8 mouse cellular contexts compared by ENCODE assay signal in the genomic region with DNA sequence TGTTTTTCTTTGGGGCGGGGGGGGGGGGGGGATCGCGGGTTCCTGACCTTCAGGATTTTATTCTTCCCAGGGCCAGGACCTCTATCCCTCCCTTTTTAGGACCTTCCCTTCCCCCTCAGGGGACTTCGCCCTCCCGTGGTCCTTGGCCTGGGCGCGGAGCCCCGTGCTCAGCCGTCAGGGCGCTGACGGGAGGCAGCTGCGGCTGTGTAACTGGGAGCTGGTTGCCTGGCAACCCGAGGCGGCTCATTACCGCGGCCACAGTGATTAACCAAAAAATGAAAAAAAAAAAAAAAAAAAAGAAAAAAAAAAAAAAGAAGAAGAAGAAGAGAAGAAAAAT. TPM values are rescaled to one million over a fixed set of nuclear protein-coding genes. Genes with fewer than 3 reads are reported as not detected.
A peak's percentile ranks its signal among the peaks of the same experiment; 100 is the strongest.
DNase-seq lines count a peak whose midpoint lies in the region; ATAC-seq and TF ChIP-seq lines count a peak whose summit lies in the region.

No protein-coding gene starts in this region.

- H3K27ac ChIP-seq in forebrain, postnatal 0 days (ENCODE audit: low read depth, low read length): no peak overlapping the region
- no peak overlapping the region for H3K27ac ChIP-seq in intestine, embryonic 16.5 days (ENCODE audit: low read length)
- H3K27ac ChIP-seq in midbrain, embryonic 14.5 days (replicated peaks; ENCODE audit: low read depth, low read length): no peak overlapping the region

- peak; percentile 87 for ATAC-seq in forebrain, postnatal 0 days
- ATAC-seq in intestine, embryonic 16.5 days: peak; percentile 55; the same call in 1 of the 2 replicates
- peak; percentile 54; the same call in 1 of the 2 replicates for ATAC-seq in midbrain, embryonic 14.5 days (ENCODE audit: low FRiP score, low TSS enrichment)

- H3K4me3 ChIP-seq in forebrain, postnatal 0 days (ENCODE audit: low read depth, low read length): peak overlapping the region; percentile 16
- 0 out of 2 replicates have a peak overlapping the region, but pooled peaks have one; percentile 13 for H3K4me3 ChIP-seq in intestine, embryonic 16.5 days (ENCODE audit: low read length)
- H3K4me3 ChIP-seq in midbrain, embryonic 14.5 days (replicated peaks; ENCODE audit: low read depth, low read length): no peak overlapping the region

- no peaks in the 10 kb centered on the region for H3K4me1 ChIP-seq in forebrain, postnatal 0 days (ENCODE audit: insufficient read depth)
- peaks cover 16% of the 10 kb centered on the region; the same call in 1 of the 2 replicates for H3K4me1 ChIP-seq in intestine, embryonic 16.5 days (ENCODE audit: control insufficient read depth, insufficient read depth, low read length)
- peaks cover 43% of the 10 kb centered on the region for H3K4me1 ChIP-seq in midbrain, embryonic 14.5 days (ENCODE audit: control insufficient read depth, insufficient read depth, low read length)

- DNase-seq in right cerebral cortex, postnatal 10 days (ENCODE audit: low spot score in 2 of 2): peak; percentile 61 to 64
- DNase-seq in right cerebral cortex, adult 2 months (ENCODE audit: low spot score in 2 of 2): no peak
- peak; percentile 77 for DNase-seq in forebrain, postnatal 0 days
- DNase-seq in midbrain, embryonic 14.5 days: peak; percentile 88
- DNase-seq in thymus, postnatal 25 days: no peak
- DNase-seq in thymus, postnatal 36 days: no peak
- DNase-seq in layer of hippocampus, postnatal 36 days: no peak

- peak overlapping the region; percentile 23; the same call in 1 of the 2 replicates for H3K4me2 ChIP-seq in forebrain, postnatal 0 days (ENCODE audit: low read depth)
- peak overlapping the region; percentile 30 for H3K4me2 ChIP-seq in intestine, embryonic 16.5 days (ENCODE audit: low read depth, low read length)
- peak overlapping the region; percentile 36 for H3K4me2 ChIP-seq in midbrain, embryonic 14.5 days (ENCODE audit: low read length)

- 2% methylated on average over 16 of the region's 16 CpGs for WGBS in forebrain, postnatal 0 days
- under 1% methylated on average over 16 of the region's 16 CpGs for WGBS in intestine, embryonic 16.5 days
- WGBS in midbrain, embryonic 14.5 days: under 1% methylated on average over 16 of the region's 16 CpGs

- no peak for TF ChIP-seq CTCF in forebrain, postnatal 0 days (IDR thresholded peaks at IDR 0.05; ENCODE audit: low read depth)

- H3K36me3 ChIP-seq in forebrain, postnatal 0 days (ENCODE audit: insufficient read depth): no peaks in the 10 kb centered on the region
- H3K36me3 ChIP-seq in intestine, embryonic 16.5 days (ENCODE audit: control insufficient read depth, insufficient read depth, low read length): no peaks in the 10 kb centered on the region
- H3K36me3 ChIP-seq in midbrain, embryonic 14.5 days (ENCODE audit: control insufficient read depth, insufficient read depth, low read length): no peaks in the 10 kb centered on the region

- no peak overlapping the region for H3K9ac ChIP-seq in forebrain, postnatal 0 days
- no peak overlapping the region for H3K9ac ChIP-seq in intestine, embryonic 16.5 days (ENCODE audit: low read depth, low read length)
- H3K9ac ChIP-seq in midbrain, embryonic 14.5 days (replicated peaks; ENCODE audit: low read length): no peak overlapping the region

- no peaks in the 10 kb centered on the region for H3K9me3 ChIP-seq in forebrain, postnatal 0 days (ENCODE audit: low read length)
- H3K9me3 ChIP-seq in intestine, embryonic 16.5 days (ENCODE audit: control insufficient read depth, low read length): no peaks in the 10 kb centered on the region
- no peaks in the 10 kb centered on the region for H3K9me3 ChIP-seq in midbrain, embryonic 14.5 days (ENCODE audit: control insufficient read depth, low read length)

- H3K27me3 ChIP-seq in forebrain, postnatal 0 days (ENCODE audit: insufficient read depth, low read length): peaks cover 72% of the 10 kb centered on the region
- H3K27me3 ChIP-seq in intestine, embryonic 16.5 days (replicated peaks; ENCODE audit: control insufficient read depth, insufficient read depth, low read length): peaks cover 77% of the 10 kb centered on the region
- H3K27me3 ChIP-seq in midbrain, embryonic 14.5 days (ENCODE audit: control insufficient read depth, insufficient read depth, low read length): peaks cover 51% of the 10 kb centered on the region

RNA-seq across cellular contexts. Expression of a gene that starts 15.1 kb away (rescaled TPM):
- 3.4 and 5.8 TPM in 2 replicates for total RNA-seq in forebrain, postnatal 0 days (2014; rRNA removed)
- 0.93 and 2.8 TPM in 2 replicates for polyA plus RNA-seq in forebrain, postnatal 0 days (2015; fragmentation: Nextera tagmentation; extraction: Ambion mirVana)
- polyA plus RNA-seq in intestine, embryonic 16.5 days (2015; fragmentation: Nextera tagmentation; extraction: Ambion mirVana): not detected in 2 replicates
- 39.6 and 44.0 TPM in 2 replicates for polyA plus RNA-seq in midbrain, embryonic 14.5 days (2014; fragmentation: Nextera tagmentation; extraction: Ambion mirVana)
- total RNA-seq in layer of hippocampus, postnatal 36 days (2021): under 1 TPM in 1 of 2 experiments, not detected in 1; 0.12 TPM

Comparison
In these comparisons a context has a peak if more than half of its experiments do, and no peak if none do; other contexts are left out.
1. DNase-seq: peak in right cerebral cortex, postnatal 10 days (2 of 2), forebrain, postnatal 0 days (single experiment) and midbrain, embryonic 14.5 days (single experiment); none in right cerebral cortex, adult 2 months (0 of 2), thymus, postnatal 25 days (single experiment), thymus, postnatal 36 days (0 of 2) and layer of hippocampus, postnatal 36 days (0 of 2).
2. RNA of a gene that starts 15.1 kb away (polyA plus RNA-seq): 39.6 to 44.0 TPM in midbrain, embryonic 14.5 days; 0.93 to 2.8 TPM in forebrain, postnatal 0 days and not detected in intestine, embryonic 16.5 days; every median in the first group is over 10 times any median in the second.
3. Peak in every context shown above with its lines, with median percentiles within 50 percentile points of each other: ATAC-seq and H3K4me2 ChIP-seq.